Mouse (Mus musculus) frontal cortex, postnatal 14 days (tissue): ENCODE measurements around the gene Fars2.

Experiments
- DNase-seq, 2 experiments: peaks; one replicate each; pipeline ENCODE4 v3.0.0; 2022; ENCODE audit warnings: low spot score in 2 of 2

Gene Fars2

DNA sequence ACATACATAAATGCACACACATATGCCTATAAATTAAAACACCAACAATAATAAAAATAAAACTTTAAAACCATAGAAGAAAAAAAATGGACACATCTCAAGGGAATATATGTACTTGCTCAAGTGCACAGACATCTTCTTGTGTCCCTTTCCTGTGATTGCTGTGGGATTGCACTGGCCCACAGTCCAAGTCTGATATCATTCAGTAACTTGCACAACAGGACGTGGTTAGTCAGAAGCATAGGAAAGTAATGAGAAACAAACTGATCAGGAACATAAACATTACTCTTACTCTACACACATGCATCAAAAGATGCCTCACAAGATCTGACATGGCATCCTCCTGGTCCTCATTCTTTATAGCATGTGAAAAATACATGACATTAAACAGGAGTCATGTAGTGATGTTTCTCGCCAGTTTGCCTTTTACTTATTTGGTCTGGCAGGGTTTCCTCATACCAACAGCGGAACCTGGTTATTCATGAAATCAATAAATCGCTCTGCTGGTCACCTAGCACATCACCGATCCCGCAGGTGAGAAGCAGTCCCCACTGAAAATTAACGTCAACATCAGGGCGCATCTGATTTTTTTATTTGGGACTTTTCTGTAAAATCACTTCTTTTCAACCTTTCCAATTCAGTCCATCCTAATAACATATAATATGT is 563.6 kb downstream of the Fars2 start:
- no peak for DNase-seq

- DNase-seq = no peak
Measured at GRCm38 (mm10) chr13:36683581-36683980, 566.4 kb downstream of the Fars2 start.

DNA sequence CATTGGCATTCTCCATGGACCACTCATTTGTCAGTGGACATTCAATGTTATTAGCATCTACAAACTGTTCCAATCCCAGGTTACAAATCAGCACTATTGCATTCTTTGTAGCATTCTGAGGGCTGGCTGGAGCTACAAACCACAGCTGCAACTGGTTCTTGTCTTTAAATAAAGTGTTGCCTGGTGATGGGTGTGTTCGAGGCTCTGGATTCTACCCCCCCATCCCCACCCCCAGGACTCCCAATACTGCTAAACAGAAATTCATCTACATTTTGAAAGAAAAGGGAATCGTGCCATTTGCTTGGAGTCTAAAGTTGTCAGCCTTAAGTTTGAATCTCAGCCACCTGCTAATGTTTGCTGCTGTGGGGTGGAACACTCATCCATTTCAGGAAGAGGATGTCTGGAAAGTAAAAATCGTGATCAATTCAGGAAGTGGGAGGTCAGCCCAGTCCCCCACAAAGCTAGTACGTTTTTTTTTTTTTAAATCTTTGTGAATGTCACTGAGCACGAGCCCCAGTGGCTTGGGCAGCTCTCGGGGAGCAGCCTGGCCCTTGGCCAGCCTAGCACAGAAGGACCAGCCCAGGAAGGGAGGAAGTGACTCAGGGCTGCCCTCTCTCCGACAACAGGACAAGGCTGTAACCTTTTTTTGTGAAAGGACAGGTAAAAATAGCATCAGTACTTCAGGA is 578.4 kb downstream of the Fars2 start:
- peak; percentile 6 to 8 for DNase-seq

DNA sequence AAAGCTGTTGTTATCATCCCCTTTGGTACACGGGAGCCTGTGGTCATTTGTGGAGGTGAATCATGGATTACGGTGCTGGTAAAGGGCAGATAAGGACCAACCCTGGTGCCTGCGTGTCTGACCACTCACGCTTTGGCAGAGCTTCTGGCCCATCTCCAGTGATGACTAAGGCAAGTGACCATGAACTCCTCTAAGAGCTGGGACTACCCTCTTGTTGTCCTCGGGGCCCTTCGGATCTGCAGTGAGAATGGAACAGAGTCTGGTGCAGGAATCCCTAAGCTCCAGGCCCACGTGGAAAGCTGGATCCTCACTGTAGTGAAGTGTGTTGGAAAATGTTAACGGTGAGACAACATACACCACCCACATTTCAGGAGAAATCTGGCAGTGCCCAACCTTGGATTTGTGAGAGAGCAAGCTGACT is 579.1 kb downstream of the Fars2 start:
- DNase-seq = peak; percentile 11 to 20

GRCm38 (mm10) chr13:36707088-36707690 is 590.0 kb downstream of the Fars2 start:
- DNase-seq = no peak

GRCm38 (mm10) chr13:36714101-36714500 is 596.9 kb downstream of the Fars2 start:
- no peak for DNase-seq

- no peak for DNase-seq
Measured at GRCm38 (mm10) chr13:36716708-36717107, 599.5 kb downstream of the Fars2 start.

DNA sequence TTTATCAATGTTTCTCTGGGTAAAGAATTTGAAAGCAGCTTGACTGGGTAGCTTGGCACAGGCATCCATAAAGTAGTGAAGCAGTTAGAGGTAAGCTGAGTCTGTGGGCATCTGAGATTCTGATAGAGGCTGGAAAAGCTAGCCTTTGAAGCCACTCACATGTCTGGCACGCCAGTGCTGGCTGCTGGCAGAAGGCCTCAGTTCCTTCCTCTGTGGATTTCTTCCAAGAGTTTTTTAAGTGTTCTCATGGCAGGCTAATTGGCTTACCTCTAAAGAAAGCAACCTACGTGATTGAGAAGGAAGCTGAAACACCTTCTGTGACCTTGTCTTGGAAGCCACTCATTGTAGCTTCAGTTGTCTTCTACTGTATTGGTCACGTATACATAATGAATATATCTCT is 600.2 kb downstream of the Fars2 start:
- DNase-seq = no peak

GRCm38 (mm10) chr13:36720297-36721017 is 603.2 kb downstream of the Fars2 start:
- no peak for DNase-seq

GRCm38 (mm10) chr13:36722309-36722708 is 605.1 kb downstream of the Fars2 start:
- DNase-seq = no peak

GRCm38 (mm10) chr13:36723726-36724300 is 606.6 kb downstream of the Fars2 start:
- peak in 1 of 2 experiments; percentile 7 for DNase-seq

DNA sequence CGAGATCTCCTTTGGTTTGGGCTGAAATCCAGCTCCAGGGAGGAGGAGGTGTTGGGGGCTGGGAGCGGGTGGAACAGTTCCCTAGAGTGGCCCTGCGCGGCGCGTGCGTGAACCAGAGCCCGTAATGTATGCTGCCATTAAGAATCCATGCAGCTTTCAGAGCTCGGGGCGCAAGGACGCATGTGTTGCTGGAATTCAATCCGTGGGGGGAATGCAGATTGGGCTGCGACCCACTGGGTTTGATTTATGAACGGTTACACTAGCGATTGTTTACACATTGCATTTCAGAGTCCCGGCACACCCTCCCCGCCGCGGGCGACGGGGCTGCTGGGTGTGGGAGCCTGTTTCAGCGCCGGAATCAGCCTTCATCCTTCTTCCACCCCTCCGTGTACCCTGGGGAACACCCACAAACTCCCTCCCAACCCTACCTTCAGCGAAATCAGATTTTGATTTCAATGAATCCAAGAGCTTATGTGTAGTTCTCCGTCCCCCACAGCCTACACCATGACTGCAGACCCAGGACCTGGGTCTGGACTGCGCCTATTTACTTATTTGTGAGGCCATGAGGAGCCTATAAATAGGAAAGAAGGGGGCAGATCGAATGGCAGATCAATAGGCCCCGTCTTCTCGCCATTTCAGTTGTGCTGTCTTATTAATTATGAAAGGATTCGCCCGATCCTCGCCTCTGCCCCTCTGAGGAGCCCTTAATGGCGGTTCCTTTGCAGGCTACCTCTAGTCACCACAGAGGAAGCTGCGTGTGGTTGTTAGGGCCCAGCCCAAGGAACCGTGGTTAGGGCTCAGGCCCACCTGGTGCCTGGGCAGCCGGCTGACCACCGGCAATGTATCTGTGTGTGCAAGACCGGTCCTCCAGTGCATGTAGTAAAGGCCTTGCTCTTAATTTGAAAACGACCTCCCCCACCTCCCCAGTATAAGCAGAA is 607.6 kb downstream of the Fars2 start:
- DNase-seq = peak; percentile 37 to 55

DNA sequence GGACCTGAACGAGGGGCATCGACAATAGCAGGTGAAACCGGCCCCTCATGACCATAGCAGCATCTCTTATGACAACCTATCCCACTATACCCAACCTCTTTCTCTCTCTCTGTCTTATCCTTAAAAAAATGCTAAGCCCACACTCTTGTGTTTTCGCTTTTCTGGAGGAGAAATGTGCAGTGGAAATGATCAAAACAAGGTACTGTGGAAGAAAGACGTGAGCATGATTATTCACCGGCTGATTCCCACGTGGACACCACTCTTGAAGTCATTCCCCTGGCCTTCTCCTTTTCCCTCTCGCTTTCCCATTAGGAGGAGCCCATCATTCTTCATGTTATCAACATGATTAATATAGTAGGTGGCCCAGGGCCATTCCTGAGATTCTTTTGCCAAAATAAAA is 608.7 kb downstream of the Fars2 start:
- no peak for DNase-seq

DNA sequence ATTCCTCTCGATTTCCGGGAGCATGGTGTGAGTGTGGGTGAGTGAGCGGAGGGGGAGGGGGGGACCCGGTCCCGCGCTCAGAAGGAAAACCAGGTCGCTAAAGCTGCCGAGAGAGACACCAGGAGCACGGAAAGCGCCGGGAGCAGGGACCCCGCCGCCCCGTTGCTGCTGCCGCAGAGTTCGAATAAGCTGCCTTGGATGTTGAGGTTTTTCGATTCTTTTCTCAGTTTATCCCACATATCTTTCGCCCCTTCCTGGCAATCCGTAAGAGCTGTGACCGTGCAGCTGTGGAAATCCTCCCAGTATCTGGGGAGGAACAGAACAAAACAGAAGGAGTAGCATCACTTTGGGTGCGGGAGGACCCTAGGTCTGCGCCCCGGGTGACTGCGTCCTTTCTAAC is 609.3 kb downstream of the Fars2 start:
- peak in 1 of 2 experiments; percentile 13 for DNase-seq

- peak; percentile 30 to 56 for DNase-seq
Measured at GRCm38 (mm10) chr13:36726951-36727778, 610.0 kb downstream of the Fars2 start.

GRCm38 (mm10) chr13:36727779-36728470 is 610.7 kb downstream of the Fars2 start:
- DNase-seq = peak in 1 of 2 experiments; percentile 4

- no peak for DNase-seq
Measured at GRCm38 (mm10) chr13:36728509-36728908, 611.3 kb downstream of the Fars2 start.

DNA sequence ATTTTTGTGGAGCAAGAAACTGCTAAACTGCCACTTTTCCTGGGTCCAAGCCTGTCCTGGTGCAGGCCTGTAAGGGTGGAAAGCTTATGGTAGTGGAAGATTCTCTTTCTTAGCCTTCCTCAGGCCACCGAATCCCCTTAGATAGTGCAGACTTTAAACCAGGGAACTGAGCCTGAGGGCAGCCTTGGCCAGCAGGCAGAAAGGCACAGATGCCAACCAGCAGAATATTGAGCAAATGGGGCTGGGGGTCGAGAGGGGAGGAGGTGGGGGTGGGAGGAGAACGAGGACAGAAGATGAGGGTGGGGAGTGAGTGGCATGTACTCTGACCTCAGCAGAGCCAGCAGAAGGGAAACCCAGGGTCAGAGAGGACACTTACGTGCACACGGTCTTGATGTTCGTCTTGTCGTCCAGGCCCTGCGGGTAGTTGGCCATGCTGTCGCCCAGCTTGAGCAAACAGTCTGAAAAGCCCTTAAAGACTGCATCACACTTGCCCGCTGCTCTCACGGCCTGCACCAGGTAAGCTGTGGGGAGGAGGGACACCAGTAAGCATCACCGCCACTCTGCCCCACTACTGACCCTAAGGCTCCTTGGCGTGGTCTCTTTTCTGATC is 612.6 kb downstream of the Fars2 start:
- peak in 1 of 2 experiments; percentile 7 for DNase-seq

- peak in 1 of 2 experiments; percentile 18 for DNase-seq
Measured at GRCm38 (mm10) chr13:36730341-36730761, 613.1 kb downstream of the Fars2 start.
